Mouse (Mus musculus): ENCODE results near the gene Adgb.

Gene Adgb

DNA sequence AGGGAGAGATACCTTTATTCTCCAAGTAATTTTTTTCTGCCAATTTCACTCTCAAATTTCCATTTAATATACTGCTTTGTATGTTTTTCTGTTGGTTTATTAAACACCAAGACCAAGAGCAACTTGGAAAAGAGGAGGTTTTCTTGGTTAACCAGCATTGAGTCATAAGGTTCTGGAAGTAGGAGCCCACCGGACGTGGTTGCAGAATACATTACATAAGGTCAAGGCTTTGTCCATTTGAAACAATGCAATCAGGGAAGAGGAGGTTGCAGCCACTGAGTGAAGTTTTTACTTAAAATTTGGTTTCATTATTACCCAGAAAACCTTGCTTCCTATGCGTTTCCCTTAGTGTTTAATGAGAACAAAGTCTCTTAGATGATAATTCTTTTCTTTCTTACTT lies 119.9 kb downstream of the Adgb start:
- no peak for DNase-seq (ENCODE audit: low read depth, low spot score)

GRCm38 (mm10) chr10:10350550-10350949 lies 121.6 kb downstream of the Adgb start:
- DNase-seq (ENCODE audit: low read depth, low spot score), result no peak

GRCm38 (mm10) chr10:10343930-10344329 lies 128.2 kb downstream of the Adgb start:
- DNase-seq (ENCODE audit: low read depth, low spot score), result no peak

GRCm38 (mm10) chr10:10325560-10325959 lies 146.6 kb downstream of the Adgb start:
- DNase-seq (ENCODE audit: low read depth, low spot score), result no peak

DNA sequence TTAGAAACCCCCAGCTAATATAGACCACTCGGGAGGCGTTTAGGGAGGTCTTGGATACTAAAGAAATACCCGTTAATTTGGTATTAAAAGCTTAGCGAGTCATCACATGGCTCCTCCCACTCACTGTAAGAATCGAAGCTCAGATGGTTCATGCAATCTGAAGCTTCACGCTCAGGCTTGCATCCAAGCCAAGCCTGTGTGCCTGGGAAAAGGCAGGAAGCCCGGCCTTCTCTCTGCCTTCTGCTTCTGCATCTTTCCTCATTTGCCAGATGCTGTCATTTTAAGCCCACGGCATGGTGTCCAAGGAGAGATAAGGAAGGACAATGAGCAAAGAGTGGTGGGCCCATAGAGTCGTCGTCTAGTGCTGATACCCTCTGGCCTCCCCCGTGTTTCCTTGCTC lies 149.2 kb downstream of the Adgb start:
- DNase-seq (ENCODE audit: low read depth, low spot score), result no peak

DNA sequence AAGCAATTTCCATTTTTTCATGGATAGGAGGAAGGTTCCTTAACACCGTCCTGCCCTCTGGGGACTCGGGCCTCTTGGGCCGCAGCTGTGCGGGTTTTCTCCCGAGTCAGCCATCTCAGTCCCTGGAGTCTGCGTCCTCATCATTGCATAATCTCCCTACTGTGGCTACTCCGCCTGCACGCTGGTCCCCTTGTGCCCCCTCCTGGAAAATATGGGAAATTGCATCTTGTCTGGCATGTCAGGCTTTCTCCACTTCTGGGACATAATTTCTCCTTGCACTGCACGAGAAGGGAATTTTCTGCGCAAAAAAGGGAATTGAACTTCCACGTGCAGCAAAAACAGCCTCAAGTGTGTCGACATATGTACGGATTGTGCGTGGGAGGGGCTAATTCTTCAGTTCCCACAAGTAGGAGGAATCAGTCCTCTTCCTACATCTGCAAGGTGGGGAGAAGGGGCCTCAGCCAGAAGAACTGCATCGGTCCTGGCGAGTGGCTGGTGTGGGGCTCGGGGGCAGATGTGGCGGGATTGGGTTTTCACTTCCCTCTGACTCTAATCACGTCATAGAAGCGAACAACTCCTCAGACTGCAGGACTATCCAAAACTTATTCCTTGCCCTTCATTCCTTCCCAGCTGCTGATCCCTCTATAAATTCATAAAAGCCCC lies 150.9 kb downstream of the Adgb start:
- DNase-seq (ENCODE audit: low read depth, low spot score), result peak; percentile 56

DNA sequence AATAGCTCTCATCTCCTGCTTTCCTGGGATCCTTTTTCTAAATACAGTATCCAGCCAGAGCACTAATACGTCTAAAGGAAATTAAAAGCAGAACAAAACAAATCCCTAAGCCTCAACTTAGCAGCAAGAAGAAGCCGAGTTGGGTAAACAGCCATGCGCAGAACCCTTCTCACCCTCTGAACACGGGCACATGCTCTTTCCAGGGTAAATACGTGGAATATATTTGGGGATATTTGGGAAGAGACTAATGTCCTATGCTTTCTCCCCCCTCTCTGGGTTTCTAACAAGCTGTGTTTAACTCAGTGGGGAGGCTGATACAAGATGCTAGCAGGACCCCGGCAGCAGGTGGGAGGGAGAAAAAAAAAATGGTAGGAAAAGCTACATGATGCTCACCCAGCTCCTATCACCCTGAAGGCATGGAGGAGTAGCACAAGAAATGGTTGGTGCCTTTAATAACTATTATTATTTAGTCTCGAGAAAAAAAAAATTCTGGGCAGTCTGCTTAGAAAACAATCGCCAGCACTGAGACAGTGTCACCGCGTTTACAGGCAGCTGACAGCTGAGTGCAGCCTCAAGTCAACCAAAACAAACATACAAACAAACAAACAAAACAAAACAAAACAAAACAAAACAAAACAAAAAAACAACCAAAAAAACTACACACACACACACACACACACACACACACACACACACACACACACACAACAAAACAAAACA lies 151.6 kb downstream of the Adgb start:
- DNase-seq (ENCODE audit: low read depth, low spot score), result no peak

- DNase-seq (ENCODE audit: low read depth, low spot score), result no peak
Observed at GRCm38 (mm10) chr10:10318086-10318485, 154.0 kb downstream of the Adgb start.

- DNase-seq (ENCODE audit: low read depth, low spot score), result no peak
Observed at GRCm38 (mm10) chr10:10315631-10316030, 156.5 kb downstream of the Adgb start.

DNA sequence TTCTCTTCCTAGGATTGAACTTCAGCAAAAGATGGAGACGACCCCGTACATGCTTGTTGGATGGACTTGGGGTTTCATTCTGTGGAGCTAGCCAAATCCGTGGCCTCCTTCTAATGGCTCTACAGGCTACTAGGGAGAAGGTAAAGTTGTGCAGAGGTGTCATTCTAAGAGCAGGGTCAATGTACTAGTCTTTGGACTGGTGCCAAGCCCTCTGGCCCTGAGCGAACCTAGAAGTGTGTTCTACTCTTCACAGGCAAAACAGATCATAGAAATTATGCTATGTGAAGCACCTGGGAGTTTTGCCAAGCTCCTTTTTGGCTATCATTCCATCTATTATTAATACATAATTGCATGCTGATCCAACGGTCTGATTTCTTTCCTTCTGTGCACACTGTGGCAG lies 157.6 kb downstream of the Adgb start:
- DNase-seq (ENCODE audit: low read depth, low spot score), result no peak

DNA sequence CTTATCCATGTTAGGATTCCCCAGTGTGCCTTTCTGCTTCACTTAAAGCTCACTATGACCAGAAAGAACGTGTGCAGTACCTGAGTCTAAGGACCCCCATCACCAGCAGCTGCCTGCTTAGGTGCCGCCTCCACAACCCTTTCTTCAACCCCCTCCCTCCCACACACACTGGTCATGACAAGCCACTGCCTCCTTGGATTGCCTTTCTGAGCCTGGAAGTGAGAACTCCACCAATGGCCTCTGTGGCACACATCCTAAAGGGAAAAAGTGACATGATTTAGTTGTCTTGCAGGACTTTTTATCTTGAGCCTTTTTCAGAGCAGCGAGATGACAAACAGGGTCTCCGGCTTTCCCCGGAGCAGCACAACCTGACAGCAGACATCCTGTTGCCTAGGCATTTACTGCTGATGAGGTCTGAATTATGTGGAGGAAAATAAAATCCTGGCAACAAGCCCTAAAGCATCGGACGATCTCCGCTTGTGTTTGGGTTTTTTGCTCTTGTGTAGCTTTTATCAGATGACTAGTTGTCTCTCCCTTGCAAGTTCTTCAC lies 162.2 kb downstream of the Adgb start:
- no peak for DNase-seq (ENCODE audit: low read depth, low spot score)

DNA sequence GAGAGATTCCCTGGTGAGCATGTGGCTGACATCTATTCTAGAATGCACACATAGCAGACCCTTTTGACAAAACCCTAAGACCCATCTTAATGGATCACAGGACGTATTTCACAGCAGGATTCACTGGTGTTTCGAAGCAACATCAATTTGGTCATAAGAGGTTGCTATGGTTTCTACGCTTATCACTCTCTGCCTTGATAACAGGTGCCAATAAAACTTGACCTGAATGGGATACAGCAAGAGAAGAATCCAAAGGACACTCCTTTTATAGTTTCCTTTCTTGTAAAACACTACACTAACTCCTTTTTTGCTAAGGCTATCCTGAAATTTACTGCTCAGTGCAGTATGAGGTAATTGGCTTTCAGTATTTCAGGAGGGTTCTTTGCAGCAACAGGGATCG lies 163.1 kb downstream of the Adgb start:
- DNase-seq (ENCODE audit: low read depth, low spot score), result no peak

DNA sequence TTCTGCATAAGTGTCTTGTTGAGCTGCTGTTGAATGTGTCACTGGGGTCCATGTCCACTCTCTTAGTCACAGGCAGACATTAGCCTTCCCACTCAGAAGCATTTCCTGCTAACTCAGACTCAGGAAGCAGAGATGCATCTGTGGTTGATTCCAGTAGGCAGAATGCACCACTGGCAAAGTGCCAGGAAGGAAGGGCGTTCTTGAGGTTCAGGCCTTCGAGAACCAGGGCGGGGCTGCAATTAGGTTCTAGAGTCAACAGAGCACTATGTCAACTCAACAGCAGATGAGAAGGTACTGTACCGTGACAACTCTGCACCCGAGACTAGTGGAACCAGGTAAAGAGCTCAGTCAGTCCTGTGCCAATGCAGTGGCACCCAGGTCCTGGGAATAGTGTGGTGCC lies 164.7 kb downstream of the Adgb start:
- no peak for DNase-seq (ENCODE audit: low read depth, low spot score)

- no peak for DNase-seq (ENCODE audit: low read depth, low spot score)
Observed at GRCm38 (mm10) chr10:10304370-10304769, 167.8 kb downstream of the Adgb start.

- no peak for DNase-seq (ENCODE audit: low read depth, low spot score)
Observed at GRCm38 (mm10) chr10:10301692-10302091, 170.4 kb downstream of the Adgb start.

GRCm38 (mm10) chr10:10300915-10301439 lies 171.1 kb downstream of the Adgb start:
- DNase-seq (ENCODE audit: low read depth, low spot score), result no peak

DNA sequence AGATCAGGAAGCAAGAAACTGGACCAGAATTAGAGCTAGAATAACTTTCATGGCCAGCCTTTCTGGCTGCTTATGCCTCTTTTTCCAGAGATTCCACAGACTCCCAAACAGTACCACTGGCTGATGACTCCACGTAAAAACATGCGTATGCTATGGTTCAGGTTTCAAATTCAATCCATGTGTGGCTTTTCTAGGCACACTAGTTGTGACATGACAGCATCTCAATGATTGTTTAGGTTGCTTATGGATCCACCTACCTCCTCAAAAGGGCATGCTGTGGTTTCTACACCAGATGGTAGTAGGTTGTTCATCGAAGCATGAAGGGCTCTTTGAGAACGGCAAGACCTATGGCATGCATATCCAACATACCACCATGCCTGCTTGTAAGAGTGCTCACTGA lies 172.1 kb downstream of the Adgb start:
- DNase-seq (ENCODE audit: low read depth, low spot score), result no peak

GRCm38 (mm10) chr10:10287221-10287867 lies 184.8 kb downstream of the Adgb start:
- DNase-seq (ENCODE audit: low read depth, low spot score), result no peak

Measured in retina, adult 2 months (tissue).